Mouse (Mus musculus) kidney, postnatal 10 days (tissue): ENCODE results near the gene Olfr55.
"Not testable (repeated sequence)": the region's sequence is repeated elsewhere in the genome, so short reads cannot be mapped to it uniquely, and the experiment has no call there.

Experiments used
- DNase-seq: peaks from one replicate; pipeline ENCODE4 v3.0.0; 2021; ENCODE audit warnings: mixed read lengths

Olfr55 gene

GRCm38 (mm10) chr17:33168147-33168546 lies at the start of gene Olfr55:
Gene Olfr55, plus strand, starts transcription at chr17:33168447.
- not testable (repeated sequence) for DNase-seq

GRCm38 (mm10) chr17:33124546-33124945 lies 43.7 kb upstream of the Olfr55 start:
- DNase-seq = no peak

GRCm38 (mm10) chr17:33126257-33126656 lies 42.0 kb upstream of the Olfr55 start:
- DNase-seq = no peak

GRCm38 (mm10) chr17:33139261-33139820 lies 28.9 kb upstream of the Olfr55 start, which contains the start of gene Morc2b:
Gene Morc2b, minus strand, starts transcription at chr17:33139683.
- DNase-seq = no peak

GRCm38 (mm10) chr17:33191002-33191401 lies 22.8 kb downstream of the Olfr55 start, which contains the start of gene Olfr239:
Gene Olfr239, plus strand, starts transcription at chr17:33191302.
- DNase-seq = not testable (repeated sequence)

- no peak for DNase-seq
Observed at GRCm38 (mm10) chr17:33221590-33221989, 53.3 kb downstream of the Olfr55 start, which contains the start of gene Olfr1564. Gene Olfr1564, minus strand, starts transcription at chr17:33221690.
